Mouse (Mus musculus) olfactory bulb, adult 2 months (tissue): ENCODE results near the gene Sntg2.

Experiments
- CTCF ChIP-seq: fragments of 200-500 bp; IDR thresholded peaks from 2 replicates; pipeline ENCODE4 v1.5.1; 2012; ENCODE audit warnings: low read depth, mild to moderate bottlenecking, low read length, moderate library complexity; ENCODE audit not compliant: insufficient read depth
- POLR2A ChIP-seq: fragments of 200-500 bp; IDR thresholded peaks from 2 replicates; pipeline ENCODE4 v1.6.1; 2012; ENCODE audit warnings: mild to moderate bottlenecking, low read depth, low read length, moderate library complexity; ENCODE audit not compliant: insufficient read depth

- TF ChIP-seq CTCF (no peak), POLR2A (no peak)
These were observed 244.4 kb downstream of the Sntg2 start for GRCm38 (mm10) chr12:30128561-30129410.
